Mouse (Mus musculus) E14TG2a.4 (cell line): Measurements from ENCODE around the gene Mpv17.

Experiments
- CTCF ChIP-seq: conservative IDR thresholded peaks from 2 replicates; pipeline ENCODE4 v1.5.1; 2014; ENCODE audit warnings: low read length
- NANOG ChIP-seq: IDR thresholded peaks from 2 replicates; pipeline ENCODE4 v1.6.1; 2014; ENCODE audit warnings: borderline replicate concordance, low read length, mixed read lengths
- POU5F1 ChIP-seq: IDR thresholded peaks from 2 replicates; pipeline ENCODE4 v1.6.1; 2014; ENCODE audit warnings: low read length, borderline replicate concordance

DNA sequence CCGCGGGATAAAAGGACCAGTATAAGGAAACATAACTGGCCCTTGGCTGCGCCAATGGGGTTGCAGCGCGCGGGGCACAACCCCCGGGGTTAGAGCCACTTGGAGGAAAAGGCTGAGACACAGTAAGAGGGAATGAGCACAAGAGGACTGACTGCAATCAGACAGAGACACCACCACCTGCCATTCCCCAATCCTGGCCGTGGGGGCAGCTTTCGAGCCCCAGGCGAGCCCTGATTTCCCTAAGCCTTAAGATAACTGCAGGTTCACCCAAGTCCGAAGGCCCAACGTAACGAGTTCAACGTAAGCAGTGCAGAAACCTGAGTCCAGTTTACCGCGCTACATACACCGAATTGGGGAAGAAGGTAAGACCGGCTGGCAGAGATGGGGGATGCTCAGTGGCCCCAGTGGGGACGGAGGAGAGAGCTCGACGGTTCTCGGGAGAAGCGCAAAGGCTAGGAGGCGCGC lies 25.3 kb upstream of the Mpv17 start:
- TF ChIP-seq CTCF (no peak), POU5F1 (no peak), NANOG (no peak)
